Mouse (Mus musculus): Measurements from ENCODE around the gene Cyp19a1. TPM values are rescaled to one million over a fixed set of nuclear protein-coding genes. Genes with fewer than 3 reads are reported as not detected.

The Cyp19a1 gene
- polyA plus RNA-seq, 1 experiment from 2014 or later: not detected

DNA sequence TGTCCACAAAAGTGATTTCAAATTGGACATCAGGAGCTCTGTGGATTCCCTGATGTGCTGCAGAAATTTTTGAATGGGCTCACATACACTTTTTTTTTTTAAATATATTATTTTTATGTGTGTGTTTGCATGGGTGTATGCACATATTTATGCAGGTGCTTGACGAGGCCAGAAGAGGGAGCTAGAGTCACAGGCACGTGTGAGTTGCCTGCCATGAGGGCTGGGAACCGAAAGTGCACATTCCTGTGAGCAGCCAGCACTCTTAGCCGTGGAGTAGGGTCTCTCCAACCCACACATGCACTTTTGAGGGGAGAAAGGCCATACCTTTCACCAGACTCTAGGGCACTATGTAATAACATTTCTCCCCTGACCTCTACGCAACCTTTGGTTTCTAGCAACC is 73.1 kb downstream of the Cyp19a1 start:
- no peaks in the 10 kb centered on the region for H3K4me1 ChIP-seq (replicated peaks; ENCODE audit: control insufficient read depth, insufficient read depth, low read length)

DNA sequence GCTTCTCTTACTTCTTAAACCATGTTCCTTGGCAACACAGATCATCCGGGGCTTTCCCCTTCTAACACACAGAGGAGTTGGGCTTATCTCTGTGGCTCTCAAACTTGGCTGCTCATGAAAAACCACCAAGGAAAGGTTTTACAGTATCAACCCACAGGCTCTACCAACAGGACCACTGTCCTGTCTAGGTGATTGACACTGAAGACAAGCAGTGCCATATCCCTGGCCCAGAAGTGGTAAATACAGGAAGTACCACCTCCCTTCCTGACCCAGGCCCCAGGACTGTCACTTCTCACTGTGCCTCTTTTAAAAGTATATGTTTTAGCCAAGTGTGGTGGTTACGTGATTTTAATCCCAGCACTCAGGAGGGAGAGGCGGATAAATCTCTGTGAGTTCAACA is 76.5 kb downstream of the Cyp19a1 start:
- H3K4me3 ChIP-seq (ENCODE audit: low read depth, low read length): no peak overlapping the region
- ATAC-seq (replicated peaks; ENCODE audit: low FRiP score, low TSS enrichment, low read depth) (no peak), DNase-seq (ENCODE audit: low spot score) (no peak)
- no peaks in the 10 kb centered on the region for H3K27me3 ChIP-seq (replicated peaks; ENCODE audit: control insufficient read depth, insufficient read depth, low read length)
- no peaks in the 10 kb centered on the region for H3K9me3 ChIP-seq (ENCODE audit: control insufficient read depth, low read length)
- no peak overlapping the region for H3K4me2 ChIP-seq (ENCODE audit: low read length)
- no peaks in the 10 kb centered on the region for H3K4me1 ChIP-seq (replicated peaks; ENCODE audit: control insufficient read depth, insufficient read depth, low read length)
- H3K9ac ChIP-seq (ENCODE audit: low read length): no peak overlapping the region
- 76% methylated on average over 3 of the region's 3 CpGs for WGBS
- no peak overlapping the region for H3K27ac ChIP-seq (ENCODE audit: low read depth)
- no peaks in the 10 kb centered on the region for H3K36me3 ChIP-seq (ENCODE audit: control insufficient read depth, insufficient read depth, low read length)

More for the DNA sequence above, 73.1 kb downstream of the Cyp19a1 start:
- Histone ChIP-seq H3K9me3 (ENCODE audit: control insufficient read depth, low read length) (no peaks in the 10 kb centered on the region), H3K27me3 (replicated peaks; ENCODE audit: control insufficient read depth, insufficient read depth, low read length) (no peaks in the 10 kb centered on the region), H3K4me2 (ENCODE audit: low read length) (no peak overlapping the region), H3K9ac (ENCODE audit: low read length) (no peak overlapping the region), H3K4me3 (ENCODE audit: low read depth, low read length) (no peak overlapping the region), H3K27ac (ENCODE audit: low read depth) (no peak overlapping the region), H3K36me3 (ENCODE audit: control insufficient read depth, insufficient read depth, low read length) (no peaks in the 10 kb centered on the region)
- no peak for ATAC-seq (replicated peaks; ENCODE audit: low FRiP score, low TSS enrichment, low read depth)
- no peak for DNase-seq (ENCODE audit: low spot score)
- 75% methylated on average over 5 of the region's 5 CpGs for WGBS

GRCm38 (mm10) chr9:54182484-54182883 is 85.4 kb downstream of the Cyp19a1 start:
- 80% methylated on average over 7 of the region's 7 CpGs for WGBS
- ATAC-seq (replicated peaks; ENCODE audit: low FRiP score, low TSS enrichment, low read depth) (no peak), DNase-seq (ENCODE audit: low spot score) (no peak)
- Histone ChIP-seq H3K27me3 (replicated peaks; ENCODE audit: control insufficient read depth, insufficient read depth, low read length) (no peaks in the 10 kb centered on the region), H3K9me3 (ENCODE audit: control insufficient read depth, low read length) (no peaks in the 10 kb centered on the region), H3K4me2 (ENCODE audit: low read length) (no peak overlapping the region), H3K27ac (ENCODE audit: low read depth) (no peak overlapping the region), H3K4me3 (ENCODE audit: low read depth, low read length) (no peak overlapping the region), H3K9ac (ENCODE audit: low read length) (no peak overlapping the region), H3K36me3 (ENCODE audit: control insufficient read depth, insufficient read depth, low read length) (no peaks in the 10 kb centered on the region), H3K4me1 (replicated peaks; ENCODE audit: control insufficient read depth, insufficient read depth, low read length) (no peaks in the 10 kb centered on the region)

- H3K9ac ChIP-seq (ENCODE audit: low read length): no peak overlapping the region
- ATAC-seq (replicated peaks; ENCODE audit: low FRiP score, low TSS enrichment, low read depth) (no peak), DNase-seq (ENCODE audit: low spot score) (peak; percentile 62)
- H3K27ac ChIP-seq (ENCODE audit: low read depth): no peak overlapping the region
- H3K4me1 ChIP-seq (replicated peaks; ENCODE audit: control insufficient read depth, insufficient read depth, low read length): no peaks in the 10 kb centered on the region
- no peaks in the 10 kb centered on the region for H3K9me3 ChIP-seq (ENCODE audit: control insufficient read depth, low read length)
- H3K27me3 ChIP-seq (replicated peaks; ENCODE audit: control insufficient read depth, insufficient read depth, low read length): no peaks in the 10 kb centered on the region
- H3K4me3 ChIP-seq (ENCODE audit: low read depth, low read length): no peak overlapping the region
- H3K4me2 ChIP-seq (ENCODE audit: low read length): no peak overlapping the region
- WGBS: 16% methylated on average over 2 of the region's 2 CpGs
- no peaks in the 10 kb centered on the region for H3K36me3 ChIP-seq (ENCODE audit: control insufficient read depth, insufficient read depth, low read length)
These were observed 86.6 kb downstream of the Cyp19a1 start for GRCm38 (mm10) chr9:54181330-54181729.

GRCm38 (mm10) chr9:54180216-54180615 is 87.7 kb downstream of the Cyp19a1 start:
- no peak overlapping the region for H3K4me2 ChIP-seq (ENCODE audit: low read length)
- no peak overlapping the region for H3K4me3 ChIP-seq (ENCODE audit: low read depth, low read length)
- no peaks in the 10 kb centered on the region for H3K27me3 ChIP-seq (replicated peaks; ENCODE audit: control insufficient read depth, insufficient read depth, low read length)
- H3K4me1 ChIP-seq (replicated peaks; ENCODE audit: control insufficient read depth, insufficient read depth, low read length): no peaks in the 10 kb centered on the region
- no peaks in the 10 kb centered on the region for H3K36me3 ChIP-seq (ENCODE audit: control insufficient read depth, insufficient read depth, low read length)
- ATAC-seq (replicated peaks; ENCODE audit: low FRiP score, low TSS enrichment, low read depth) (no peak), DNase-seq (ENCODE audit: low spot score) (no peak)
- H3K9ac ChIP-seq (ENCODE audit: low read length): no peak overlapping the region
- H3K27ac ChIP-seq (ENCODE audit: low read depth): no peak overlapping the region
- H3K9me3 ChIP-seq (ENCODE audit: control insufficient read depth, low read length): no peaks in the 10 kb centered on the region
- 75% methylated on average over 17 of the region's 17 CpGs for WGBS

- Histone ChIP-seq H3K27me3 (replicated peaks; ENCODE audit: control insufficient read depth, insufficient read depth, low read length) (no peaks in the 10 kb centered on the region), H3K4me3 (ENCODE audit: low read depth, low read length) (no peak overlapping the region), H3K9me3 (ENCODE audit: control insufficient read depth, low read length) (no peaks in the 10 kb centered on the region), H3K36me3 (ENCODE audit: control insufficient read depth, insufficient read depth, low read length) (no peaks in the 10 kb centered on the region), H3K9ac (ENCODE audit: low read length) (no peak overlapping the region), H3K27ac (ENCODE audit: low read depth) (no peak overlapping the region), H3K4me2 (ENCODE audit: low read length) (no peak overlapping the region), H3K4me1 (replicated peaks; ENCODE audit: control insufficient read depth, insufficient read depth, low read length) (no peaks in the 10 kb centered on the region)
- ATAC-seq (replicated peaks; ENCODE audit: low FRiP score, low TSS enrichment, low read depth) (no peak), DNase-seq (ENCODE audit: low spot score) (peak; percentile 54)
- 36% methylated on average over 5 of the region's 5 CpGs for WGBS
These were observed 98.4 kb downstream of the Cyp19a1 start for GRCm38 (mm10) chr9:54169489-54169888.

DNA sequence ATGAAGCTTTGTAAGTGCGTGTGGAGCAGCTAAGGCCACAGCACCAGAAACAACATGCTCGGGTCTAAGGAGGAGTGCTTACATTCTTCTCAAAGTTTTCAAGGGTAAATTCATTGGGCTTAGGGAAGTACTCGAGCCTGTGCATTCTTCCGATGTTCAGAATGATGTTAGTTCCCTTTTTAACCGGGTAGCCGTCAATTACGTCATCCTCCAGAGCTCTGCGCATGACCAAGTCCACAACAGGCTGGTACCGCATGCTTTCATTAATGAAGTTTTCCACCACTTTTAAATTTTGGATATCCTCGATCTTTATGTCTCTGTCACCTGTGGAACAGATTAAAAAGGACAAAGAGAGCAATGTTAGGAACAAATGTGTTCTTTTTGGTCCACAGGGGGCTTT is 99.5 kb downstream of the Cyp19a1 start:
- DNase-seq (ENCODE audit: low spot score): no peak
- no peaks in the 10 kb centered on the region for H3K9me3 ChIP-seq (ENCODE audit: control insufficient read depth, low read length)
- ATAC-seq (replicated peaks; ENCODE audit: low FRiP score, low TSS enrichment, low read depth): no peak
- no peak overlapping the region for H3K4me2 ChIP-seq (ENCODE audit: low read length)
- H3K4me3 ChIP-seq (ENCODE audit: low read depth, low read length): no peak overlapping the region
- WGBS: 81% methylated on average over 10 of the region's 10 CpGs
- no peaks in the 10 kb centered on the region for H3K4me1 ChIP-seq (replicated peaks; ENCODE audit: control insufficient read depth, insufficient read depth, low read length)
- no peak overlapping the region for H3K9ac ChIP-seq (ENCODE audit: low read length)
- H3K27me3 ChIP-seq (replicated peaks; ENCODE audit: control insufficient read depth, insufficient read depth, low read length): no peaks in the 10 kb centered on the region
- H3K36me3 ChIP-seq (ENCODE audit: control insufficient read depth, insufficient read depth, low read length): no peaks in the 10 kb centered on the region
- no peak overlapping the region for H3K27ac ChIP-seq (ENCODE audit: low read depth)

- H3K9me3 ChIP-seq (ENCODE audit: control insufficient read depth, low read length): no peaks in the 10 kb centered on the region
- no peak overlapping the region for H3K4me3 ChIP-seq (ENCODE audit: low read depth, low read length)
- H3K36me3 ChIP-seq (ENCODE audit: control insufficient read depth, insufficient read depth, low read length): no peaks in the 10 kb centered on the region
- WGBS: 76% methylated on average over 5 of the region's 5 CpGs
- no peak for ATAC-seq (replicated peaks; ENCODE audit: low FRiP score, low TSS enrichment, low read depth)
- H3K9ac ChIP-seq (ENCODE audit: low read length): no peak overlapping the region
- H3K27me3 ChIP-seq (replicated peaks; ENCODE audit: control insufficient read depth, insufficient read depth, low read length): no peaks in the 10 kb centered on the region
- no peaks in the 10 kb centered on the region for H3K4me1 ChIP-seq (replicated peaks; ENCODE audit: control insufficient read depth, insufficient read depth, low read length)
- DNase-seq (ENCODE audit: low spot score): no peak
- no peak overlapping the region for H3K27ac ChIP-seq (ENCODE audit: low read depth)
- H3K4me2 ChIP-seq (ENCODE audit: low read length): no peak overlapping the region
These were observed 104.8 kb downstream of the Cyp19a1 start for GRCm38 (mm10) chr9:54163117-54163516.

- Histone ChIP-seq H3K4me1 (replicated peaks; ENCODE audit: control insufficient read depth, insufficient read depth, low read length) (no peaks in the 10 kb centered on the region), H3K4me3 (ENCODE audit: low read depth, low read length) (no peak overlapping the region), H3K27me3 (replicated peaks; ENCODE audit: control insufficient read depth, insufficient read depth, low read length) (no peaks in the 10 kb centered on the region), H3K9ac (ENCODE audit: low read length) (no peak overlapping the region), H3K27ac (ENCODE audit: low read depth) (no peak overlapping the region), H3K4me2 (ENCODE audit: low read length) (no peak overlapping the region), H3K36me3 (ENCODE audit: control insufficient read depth, insufficient read depth, low read length) (no peaks in the 10 kb centered on the region), H3K9me3 (ENCODE audit: control insufficient read depth, low read length) (no peaks in the 10 kb centered on the region)
- no peak for DNase-seq (ENCODE audit: low spot score)
- WGBS: 79% methylated on average over 5 of the region's 5 CpGs
- no peak for ATAC-seq (replicated peaks; ENCODE audit: low FRiP score, low TSS enrichment, low read depth)
These were observed 114.2 kb downstream of the Cyp19a1 start for GRCm38 (mm10) chr9:54153679-54154078.

Measured in intestine, embryonic 14.5 days (tissue).